Comparison of ENCODE assay signal across 28 mouse cellular contexts in genomic region chr11:49092786-49093185, GRCm38 (mm10). TPM values are rescaled to one million over a fixed set of nuclear protein-coding genes. Genes with fewer than 3 reads are reported as not detected.
DNase-seq lines count a peak whose midpoint lies in the region; ATAC-seq lines count a peak whose summit lies in the region.
"Had no signal": no experiment of that assay in that cellular context is flagged by ENCODE, and none has a peak within 500 bp of the region (broad histone marks: within the 10 kb centered on the region; RNA-seq: fewer than 3 reads in every experiment).

No protein-coding gene starts in this region.

- no peak overlapping the region for H3K4me3 ChIP-seq in embryonic facial prominence, embryonic 10.5 days
- H3K4me3 ChIP-seq: forebrain, embryonic 13.5 days; hindbrain, embryonic 10.5 days; limb, embryonic 10.5 days; neural tube, embryonic 15.5 days had no signal

- intact Hi-C loops in gastrocnemius, postnatal 14 days (cut with DNase I; ENCODE audit: low total_unique reads), result no loop called here

- no peaks in the 10 kb centered on the region for H3K36me3 ChIP-seq in embryonic facial prominence, embryonic 10.5 days (replicated peaks)
- H3K36me3 ChIP-seq: hindbrain, embryonic 10.5 days; limb, embryonic 10.5 days; neural tube, embryonic 15.5 days had no signal

- H3K27ac ChIP-seq in embryonic facial prominence, embryonic 10.5 days (replicated peaks), result no peak overlapping the region
- H3K27ac ChIP-seq: forebrain, embryonic 13.5 days; hindbrain, embryonic 10.5 days; hindbrain, postnatal 0 days; limb, embryonic 10.5 days; neural tube, embryonic 15.5 days had no signal

- H3K27me3 ChIP-seq in embryonic facial prominence, embryonic 10.5 days (replicated peaks; ENCODE audit: low read depth, poor library complexity, severe bottlenecking), result no peaks in the 10 kb centered on the region
- H3K27me3 ChIP-seq: CH12.LX; forebrain, embryonic 13.5 days; megakaryocyte, embryonic 14.5 days; neural tube, embryonic 15.5 days had no signal

- H3K4me1 ChIP-seq in embryonic facial prominence, embryonic 10.5 days, result peaks cover 8% of the 10 kb centered on the region
- H3K4me1 ChIP-seq: neural tube, embryonic 15.5 days had no signal

- no peak for ATAC-seq in CD4-positive, CD25-positive, alpha-beta regulatory T cell, adult 4 months
- ATAC-seq in megakaryocyte progenitor cell, adult 5-6 weeks (replicated peaks; ENCODE audit: poor library complexity), result peak; percentile 27; the same call in 1 of the 2 replicates
- ATAC-seq: forebrain, embryonic 13.5 days; hindbrain, postnatal 0 days; lung, postnatal 0 days had no signal

- H3K9me3 ChIP-seq in embryonic facial prominence, embryonic 10.5 days, result no peaks in the 10 kb centered on the region
- H3K9me3 ChIP-seq: forebrain, embryonic 13.5 days; hindbrain, embryonic 10.5 days; limb, embryonic 10.5 days; megakaryocyte, embryonic 14.5 days; neural tube, embryonic 15.5 days had no signal

- 94% methylated on average over 2 of the region's 2 CpGs for WGBS in embryonic facial prominence, embryonic 10.5 days

- DNase-seq in CD4-positive, CD25-positive, alpha-beta regulatory T cell, adult 2 months (ENCODE audit: low read depth, low spot score), result peak; percentile 43
- peak; percentile 43 for DNase-seq in thymus, postnatal 25 days
- DNase-seq in thymus, adult 18-20 months, result no peak
- no peak for DNase-seq in layer of hippocampus, adult 11-12 months (ENCODE audit: low spot score)
- no peak for DNase-seq in gastrocnemius, postnatal 14 days
- no peak for DNase-seq in embryonic facial prominence, embryonic 10.5 days (ENCODE audit: low spot score)
- DNase-seq: adrenal gland, postnatal 36 days; cerebellum, adult 18-20 months; cerebellum, postnatal 36 days; gastrocnemius, postnatal 10 days; kidney, adult 11 months; kidney, postnatal 10 days; midbrain, embryonic 14.5 days had no signal

RNA-seq across cellular contexts. Expression of gene Ifi47, which starts 16.4 kb away (rescaled TPM):
- 100 to 1,000 TPM; 473 to 495 TPM for polyA plus RNA-seq in CD4-positive, CD25-positive, alpha-beta regulatory T cell, adult 4 months (2017; shearing (Covaris generic))
- 129 and 147 TPM in 2 replicates for total RNA-seq in megakaryocyte progenitor cell, adult 5-6 weeks (2015)
- 54.3 and 57.2 TPM in 2 replicates for total RNA-seq in megakaryocyte progenitor cell, adult 5-6 weeks (2017)
- total RNA-seq in gastrocnemius, postnatal 14 days (2021), result 1 to 10 TPM in 1 of 2 experiments, under 1 TPM in 1; 0.93 to 1.5 TPM
- 0.18 and 0.19 TPM in 2 replicates for polyA plus RNA-seq in embryonic facial prominence, embryonic 10.5 days (2016; fragmentation: Nextera tagmentation; extraction: Ambion mirVana)

RNA-seq across cellular contexts. Expression of gene Olfr1396, which starts 21.9 kb away (rescaled TPM):
- polyA plus RNA-seq in CD4-positive, CD25-positive, alpha-beta regulatory T cell, adult 4 months (2017; shearing (Covaris generic)), result under 1 TPM; 0.35 to 0.47 TPM
- not detected in 2 replicates for total RNA-seq in megakaryocyte progenitor cell, adult 5-6 weeks (2015)
- total RNA-seq in megakaryocyte progenitor cell, adult 5-6 weeks (2017), result not detected in 2 replicates
- total RNA-seq in gastrocnemius, postnatal 14 days (2021), result under 1 TPM in 1 of 2 experiments, not detected in 1; 0.04 TPM
- polyA plus RNA-seq in embryonic facial prominence, embryonic 10.5 days (2016; fragmentation: Nextera tagmentation; extraction: Ambion mirVana), result not detected in 2 replicates
- total RNA-seq: CH12.LX; gastrocnemius, postnatal 10 days; hindbrain, postnatal 0 days; layer of hippocampus, adult 8-10 months; left cerebral cortex, adult 8-10 months had no signal
- polyA plus RNA-seq: embryonic facial prominence, embryonic 11.5 days; forebrain, embryonic 13.5 days; hindbrain, embryonic 10.5 days; hindbrain, postnatal 0 days; limb, embryonic 10.5 days; liver, embryonic 14.5 days; lung, postnatal 0 days; midbrain, embryonic 14.5 days; neural tube, embryonic 15.5 days had no signal

RNA-seq across cellular contexts. Expression of gene Tgtp2, which starts 28.8 kb away (rescaled TPM):
- polyA plus RNA-seq in CD4-positive, CD25-positive, alpha-beta regulatory T cell, adult 4 months (2017; shearing (Covaris generic)), result 100 to 1,000 TPM; 424 to 495 TPM
- total RNA-seq in megakaryocyte progenitor cell, adult 5-6 weeks (2015), result 16.8 and 24.5 TPM in 2 replicates
- total RNA-seq in megakaryocyte progenitor cell, adult 5-6 weeks (2017), result 56.3 and 82.0 TPM in 2 replicates
- total RNA-seq in gastrocnemius, postnatal 14 days (2021), result not detected
- not detected in 2 replicates for polyA plus RNA-seq in embryonic facial prominence, embryonic 10.5 days (2016; fragmentation: Nextera tagmentation; extraction: Ambion mirVana)
- total RNA-seq: gastrocnemius, postnatal 10 days; hindbrain, postnatal 0 days had no signal
- polyA plus RNA-seq: embryonic facial prominence, embryonic 11.5 days; forebrain, embryonic 13.5 days; hindbrain, embryonic 10.5 days; limb, embryonic 10.5 days had no signal

RNA-seq across cellular contexts. Expression of gene 9930111J21Rik2, which starts 41.7 kb away (rescaled TPM):
- polyA plus RNA-seq in CD4-positive, CD25-positive, alpha-beta regulatory T cell, adult 4 months (2017; shearing (Covaris generic)), result 100 to 1,000 TPM; 148 to 213 TPM
- total RNA-seq in megakaryocyte progenitor cell, adult 5-6 weeks (2015), result 26.0 and 37.5 TPM in 2 replicates
- total RNA-seq in megakaryocyte progenitor cell, adult 5-6 weeks (2017), result 25.2 and 29.4 TPM in 2 replicates
- total RNA-seq in gastrocnemius, postnatal 14 days (2021), result 1 to 10 TPM; 1.0 to 1.4 TPM
- polyA plus RNA-seq in embryonic facial prominence, embryonic 10.5 days (2016; fragmentation: Nextera tagmentation; extraction: Ambion mirVana), result 0.16 and 0.20 TPM in 2 replicates

RNA-seq across cellular contexts. Expression of gene Olfr1395, which starts 49.3 kb away (rescaled TPM):
- not detected for polyA plus RNA-seq in CD4-positive, CD25-positive, alpha-beta regulatory T cell, adult 4 months (2017; shearing (Covaris generic))
- not detected in 2 replicates for total RNA-seq in megakaryocyte progenitor cell, adult 5-6 weeks (2015)
- total RNA-seq in megakaryocyte progenitor cell, adult 5-6 weeks (2017), result not detected in 2 replicates
- total RNA-seq in gastrocnemius, postnatal 14 days (2021), result not detected
- not detected in 2 replicates for polyA plus RNA-seq in embryonic facial prominence, embryonic 10.5 days (2016; fragmentation: Nextera tagmentation; extraction: Ambion mirVana)
- total RNA-seq: adrenal gland, postnatal 36 days; CH12.LX; gastrocnemius, postnatal 10 days; hindbrain, postnatal 0 days; layer of hippocampus, adult 8-10 months; left cerebral cortex, adult 8-10 months had no signal
- polyA plus RNA-seq: embryonic facial prominence, embryonic 11.5 days; forebrain, embryonic 13.5 days; heart, embryonic 16.5 days; hindbrain, embryonic 10.5 days; hindbrain, postnatal 0 days; limb, embryonic 10.5 days; liver, embryonic 14.5 days; lung, postnatal 0 days; midbrain, embryonic 14.5 days; neural tube, embryonic 15.5 days had no signal

Comparison
In these comparisons a context has a peak if more than half of its experiments do, and no peak if none do; other contexts are left out.
1. DNase-seq: peak in CD4-positive, CD25-positive, alpha-beta regulatory T cell, adult 2 months (single experiment) and thymus, postnatal 25 days (single experiment); none in thymus, adult 18-20 months (0 of 2), layer of hippocampus, adult 11-12 months (single experiment), gastrocnemius, postnatal 14 days (single experiment) and embryonic facial prominence, embryonic 10.5 days (single experiment).
2. RNA of gene Ifi47, which starts 16.4 kb away (total RNA-seq): 54.3 to 147 TPM in megakaryocyte progenitor cell, adult 5-6 weeks; 0.93 to 1.5 TPM in gastrocnemius, postnatal 14 days; every median in the first group is over 10 times any median in the second.
3. RNA of gene Tgtp2, which starts 28.8 kb away (total RNA-seq): 16.8 to 82.0 TPM in megakaryocyte progenitor cell, adult 5-6 weeks; not detected in gastrocnemius, postnatal 14 days; every median in the first group is over 10 times any median in the second.